Mouse (Mus musculus): ENCODE measurements around the gene Hnrnpul1.

DNA sequence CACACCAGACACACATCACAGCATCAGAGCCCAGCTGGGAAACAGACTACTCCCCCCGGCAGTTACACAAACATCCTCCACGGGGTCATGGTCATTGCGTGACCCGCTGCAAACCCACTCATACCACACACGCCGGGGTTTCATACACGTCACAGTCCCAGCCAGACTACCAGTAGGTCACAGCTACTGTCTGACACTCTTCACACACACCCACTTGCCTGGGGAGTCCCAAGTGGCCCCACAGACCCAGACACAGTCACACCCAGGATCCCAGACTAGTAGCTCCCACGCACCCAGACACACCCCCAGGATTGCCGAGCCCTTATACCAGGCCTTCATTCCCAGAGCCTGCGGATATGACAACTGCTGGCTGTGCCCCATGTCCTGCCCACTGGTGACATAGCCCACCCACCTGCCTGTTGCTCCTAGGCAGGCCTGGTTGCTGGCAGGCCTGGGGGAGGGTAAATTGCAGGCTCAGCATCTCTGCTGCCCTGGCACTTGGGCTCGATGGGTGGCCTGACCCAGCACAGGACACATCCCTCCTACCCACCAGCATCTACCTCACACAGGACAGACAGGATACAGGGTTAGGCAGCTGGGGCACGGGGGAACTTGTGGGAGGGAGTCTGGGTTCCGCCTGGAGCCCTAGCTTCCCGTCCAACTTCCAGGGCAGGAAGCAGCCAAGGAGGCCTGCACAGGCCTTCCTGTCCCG lies 46.8 kb downstream of the Hnrnpul1 start:
- no peak for TF ChIP-seq CTCF (IDR thresholded peaks at IDR 0.05; ENCODE audit: control insufficient read depth, insufficient read depth, insufficient replicate concordance, low read depth, low read length)
- TF ChIP-seq POLR2A (IDR thresholded peaks at IDR 0.05; ENCODE audit: control insufficient read depth, low read depth, low read length): no peak

All from testis, adult 2 months (tissue).